ENCODE assay signal across 8 mouse cellular contexts in the genomic region with DNA sequence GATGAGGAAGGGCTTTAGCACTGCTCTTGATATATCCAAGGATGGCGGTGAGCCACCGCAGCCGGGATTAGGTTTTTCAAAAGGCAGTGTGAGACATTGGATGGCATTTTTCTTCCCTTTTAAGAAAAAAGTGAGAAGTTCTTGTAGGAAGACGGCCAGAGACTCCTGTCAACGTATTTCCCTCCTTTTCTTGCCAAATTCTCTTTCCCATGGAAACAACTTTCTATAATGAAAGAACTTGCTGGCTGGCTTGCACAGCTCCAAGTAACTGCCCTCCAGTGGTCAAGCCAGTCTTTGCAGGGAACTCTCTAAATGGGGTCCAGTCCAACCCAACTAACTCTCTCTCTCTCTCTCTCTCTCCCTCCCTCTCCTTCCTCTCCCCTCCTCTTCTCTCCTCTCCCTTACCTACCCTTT. TPM values are rescaled to one million over a fixed set of nuclear protein-coding genes. Genes with fewer than 3 reads are reported as not detected.
DNase-seq lines count a peak whose midpoint lies in the region; ATAC-seq and TF ChIP-seq lines count a peak whose summit lies in the region.

No protein-coding gene starts in this region.

- no peaks in the 10 kb centered on the region for H3K27me3 ChIP-seq in ES-Bruce4 (ENCODE audit: control insufficient read depth, insufficient read depth, low read length, poor library complexity, severe bottlenecking)
- no peaks in the 10 kb centered on the region for H3K27me3 ChIP-seq in liver, embryonic 15.5 days

- peak; percentile 50 for TF ChIP-seq CTCF in ES-Bruce4 (IDR thresholded peaks at IDR 0.05; ENCODE audit: low read depth, low read length)

- no peak overlapping the region for H3K4me3 ChIP-seq in ES-Bruce4 (ENCODE audit: low read depth, low read length)
- H3K4me3 ChIP-seq in liver, embryonic 15.5 days (replicated peaks) = no peak overlapping the region

- TF ChIP-seq POLR2A in ES-Bruce4 (IDR thresholded peaks at IDR 0.05; ENCODE audit: insufficient read depth, low read length) = no peak

- H3K4me2 ChIP-seq in liver, embryonic 15.5 days = peak overlapping the region; percentile 25; the same call in 1 of the 2 replicates

- ATAC-seq in liver, embryonic 15.5 days (ENCODE audit: insufficient read depth) = no peak
- ATAC-seq in monocyte, adult 5-6 weeks (replicated peaks; ENCODE audit: insufficient number of reproducible peaks, low FRiP score, low TSS enrichment, poor library complexity, severe bottlenecking) = no peak

- DNase-seq in 3T3-L1 (ENCODE audit: low read depth, low spot score) = peak; percentile 68
- peak; percentile 60 to 66 for DNase-seq in cerebellum, postnatal 14 days
- DNase-seq in frontal cortex, postnatal 25 days (ENCODE audit: low spot score in 2 of 2) = peak; percentile 20 to 23
- peak; percentile 70 for DNase-seq in kidney, postnatal 14 days
- DNase-seq in retina, postnatal 1 day = peak; percentile 76

- no peak overlapping the region for H3K27ac ChIP-seq in ES-Bruce4 (ENCODE audit: insufficient read depth, low read length)
- H3K27ac ChIP-seq in liver, embryonic 15.5 days (replicated peaks) = no peak overlapping the region

- H3K9ac ChIP-seq in ES-Bruce4 (ENCODE audit: low read depth, poor library complexity, severe bottlenecking) = no peak overlapping the region
- no peak overlapping the region for H3K9ac ChIP-seq in liver, embryonic 15.5 days

- 62% methylated on average over 5 of the region's 5 CpGs for WGBS in liver, embryonic 15.5 days (ENCODE audit: insufficient replicate concordance)

- H3K36me3 ChIP-seq in ES-Bruce4 (ENCODE audit: control insufficient read depth, insufficient read depth, low read length, poor library complexity, severe bottlenecking) = no peaks in the 10 kb centered on the region
- H3K36me3 ChIP-seq in liver, embryonic 15.5 days (replicated peaks) = no peaks in the 10 kb centered on the region

- H3K4me1 ChIP-seq in ES-Bruce4 (ENCODE audit: control insufficient read depth, insufficient read depth, low read length) = no peaks in the 10 kb centered on the region
- peaks cover 31% of the 10 kb centered on the region for H3K4me1 ChIP-seq in liver, embryonic 15.5 days (replicated peaks)

- no peak for TF ChIP-seq EP300 in ES-Bruce4 (IDR thresholded peaks at IDR 0.05; ENCODE audit: insufficient read depth, low read depth, low read length)

- no peaks in the 10 kb centered on the region for H3K9me3 ChIP-seq in ES-Bruce4 (replicated peaks; ENCODE audit: control insufficient read depth, insufficient read depth, low read length, poor library complexity, severe bottlenecking)
- H3K9me3 ChIP-seq in liver, embryonic 15.5 days (replicated peaks) = no peaks in the 10 kb centered on the region

RNA-seq across cellular contexts. Expression of a gene that starts 3.6 kb away (rescaled TPM):
- polyA plus RNA-seq in ES-Bruce4 (2011; ENCODE audit: insufficient read depth, insufficient read length, low read depth, missing spikeins) = 7.4 and 8.2 TPM in 2 replicates
- 9.7 and 10.7 TPM in 2 replicates for polyA plus RNA-seq in liver, embryonic 15.5 days (2015; fragmentation: Nextera tagmentation; extraction: Ambion mirVana)
- total RNA-seq in monocyte, adult 5-6 weeks (2017) = 5.4 to 24.1 TPM (median 6.7 TPM) in 3 replicates

Comparison
In these comparisons a context has a peak if more than half of its experiments do, and no peak if none do; other contexts are left out.
1. DNase-seq: peak in every context shown above with its lines; median percentile 76 in retina, postnatal 1 day; 70 in kidney, postnatal 14 days; 68 in 3T3-L1; 63 in cerebellum, postnatal 14 days; 22 in frontal cortex, postnatal 25 days.